Mouse (Mus musculus): ENCODE results near the gene Serpina1f.
"Not testable (repeated sequence)": the region's sequence is repeated elsewhere in the genome, so short reads cannot be mapped to it uniquely, and the experiment has no call there.

Serpina1f gene

DNA sequence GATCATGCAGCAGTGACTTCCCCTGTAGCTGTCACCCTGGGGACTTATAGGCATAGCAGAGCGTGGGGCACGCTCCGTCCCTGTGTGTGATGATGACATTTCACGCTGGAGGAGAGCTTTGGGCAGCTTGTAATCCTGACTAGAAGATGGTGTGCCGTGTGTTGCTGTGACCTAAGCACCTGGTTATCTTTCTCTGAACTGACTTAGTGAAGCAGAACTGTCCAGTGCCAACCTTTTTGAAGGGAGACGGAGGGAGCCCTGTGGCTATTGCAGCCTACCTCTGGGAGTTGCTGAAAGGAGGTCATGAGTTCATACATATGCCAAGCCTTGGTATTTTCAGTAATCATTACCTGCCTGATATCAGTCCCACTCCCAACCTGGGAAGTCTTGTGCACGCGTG lies at the start of gene Serpina1f:
Gene Serpina1f, minus strand, starts transcription at position 101 of the 400 bp plus-strand sequence.
- no peak for DNase-seq

DNA sequence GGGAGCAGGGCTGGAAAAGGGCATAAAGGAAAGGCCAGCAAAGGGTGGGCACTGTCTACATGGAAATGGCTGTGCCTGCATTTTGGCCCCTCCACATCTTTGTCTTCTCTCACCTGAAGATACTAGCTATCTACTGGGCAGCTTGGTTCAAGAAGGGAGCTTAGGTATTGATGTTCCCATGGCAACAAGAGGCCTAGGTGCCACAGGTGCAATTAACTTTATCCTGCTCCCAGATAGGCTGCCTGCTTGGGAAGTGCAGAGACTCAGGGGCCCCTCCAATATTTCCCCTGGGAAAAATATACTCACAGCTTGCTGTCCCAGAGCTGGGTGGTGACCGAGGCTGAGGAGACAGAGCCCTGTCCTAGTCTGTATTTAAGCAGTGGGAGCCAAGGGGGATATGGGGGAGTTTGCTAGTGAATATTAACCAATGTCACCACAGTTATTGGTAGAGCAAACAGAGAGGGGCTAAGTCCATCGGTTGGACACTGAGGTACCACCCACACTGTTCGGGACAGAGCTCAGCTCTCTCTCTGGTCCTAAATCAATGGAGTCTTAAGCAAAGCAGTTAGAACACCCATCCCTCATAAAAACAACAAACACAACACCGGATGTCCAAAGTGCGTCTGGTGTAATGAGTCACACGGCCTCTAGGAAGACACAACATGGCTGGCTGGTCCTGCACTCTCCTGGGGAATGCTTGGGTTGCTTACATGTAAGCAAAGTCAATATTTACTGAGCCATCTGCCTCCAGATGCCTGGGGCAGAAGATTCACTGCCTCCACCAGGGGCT lies 42.7 kb upstream of the Serpina1f start:
- not testable (repeated sequence) for DNase-seq

DNA sequence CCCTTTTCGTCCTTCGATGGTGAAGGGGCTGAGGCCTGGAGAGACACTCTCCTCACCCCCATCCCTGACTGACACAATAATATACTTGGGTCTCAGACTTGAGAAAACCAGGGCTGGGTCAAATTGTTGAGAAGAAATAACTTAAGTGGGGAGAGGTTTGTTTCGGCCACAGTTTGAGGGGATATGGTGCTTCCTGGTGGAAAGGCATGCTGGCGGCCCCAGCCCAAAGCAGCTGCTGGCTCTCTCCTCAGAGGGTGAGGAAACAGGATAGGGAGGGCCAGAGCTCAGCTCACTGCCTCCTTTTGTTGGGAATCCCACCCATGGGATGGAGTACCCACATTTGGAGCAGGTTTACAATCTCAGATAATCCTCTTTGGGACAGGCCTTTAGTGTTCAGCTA lies 40.2 kb upstream of the Serpina1f start:
- DNase-seq = not testable (repeated sequence)

DNA sequence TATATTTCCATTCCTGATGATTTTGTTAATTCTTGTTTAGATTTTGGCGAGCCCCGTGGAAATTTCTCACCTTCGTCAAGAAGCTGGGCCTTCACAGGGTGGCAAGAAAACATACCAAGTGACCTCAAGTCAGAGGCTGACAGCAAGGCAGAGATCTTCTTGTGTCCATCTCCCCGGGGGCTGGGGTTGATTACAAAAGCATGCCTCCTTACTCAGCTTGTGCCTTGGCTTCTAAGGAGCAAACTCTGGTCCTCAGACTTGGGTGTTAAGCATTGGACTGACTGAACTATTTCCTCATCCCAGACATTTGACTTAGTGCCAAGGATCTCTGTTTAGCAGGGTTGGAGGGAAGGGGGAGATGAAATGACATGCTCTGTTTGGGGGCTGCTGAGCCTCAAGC lies 39.8 kb upstream of the Serpina1f start:
- not testable (repeated sequence) for DNase-seq

DNA sequence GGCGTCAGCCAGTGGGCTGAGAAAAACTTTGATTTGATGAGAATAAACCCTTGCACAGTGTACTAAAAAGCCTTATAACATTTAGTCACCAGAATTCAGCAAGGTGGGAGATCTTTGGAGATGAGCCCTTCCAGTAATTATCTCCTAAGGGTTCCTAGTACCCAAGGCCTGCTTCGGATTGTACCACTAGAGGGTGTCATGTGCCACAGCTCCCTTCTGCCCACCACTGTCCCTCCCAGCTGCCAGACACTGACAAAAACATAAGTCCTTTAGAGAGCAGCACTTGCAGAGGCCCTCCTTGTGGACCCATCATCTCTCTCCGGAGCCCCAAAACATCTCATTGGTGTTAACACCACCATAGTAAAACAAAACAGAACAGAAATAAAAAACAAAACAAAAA lies 16.2 kb upstream of the Serpina1f start:
- no peak for DNase-seq

DNA sequence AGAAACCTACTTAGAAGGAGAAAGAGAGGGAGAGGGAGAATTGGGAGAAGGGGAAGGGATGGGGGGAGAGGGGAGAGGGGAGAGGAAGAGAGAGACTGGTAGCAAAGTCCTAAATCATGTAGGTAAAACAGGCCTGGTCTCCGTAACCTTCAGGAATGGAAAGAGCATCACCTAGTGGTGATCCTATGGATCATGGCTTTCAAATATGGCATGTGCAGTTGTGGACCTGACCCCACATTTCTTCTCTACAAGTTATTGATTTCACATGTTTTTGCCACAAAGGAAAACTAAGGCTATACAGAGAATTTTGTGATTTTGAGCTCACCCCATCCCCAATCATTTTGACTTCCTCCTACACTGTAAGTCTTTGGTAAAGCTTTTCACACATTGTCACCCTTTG lies 15.1 kb upstream of the Serpina1f start:
- no peak for DNase-seq

DNA sequence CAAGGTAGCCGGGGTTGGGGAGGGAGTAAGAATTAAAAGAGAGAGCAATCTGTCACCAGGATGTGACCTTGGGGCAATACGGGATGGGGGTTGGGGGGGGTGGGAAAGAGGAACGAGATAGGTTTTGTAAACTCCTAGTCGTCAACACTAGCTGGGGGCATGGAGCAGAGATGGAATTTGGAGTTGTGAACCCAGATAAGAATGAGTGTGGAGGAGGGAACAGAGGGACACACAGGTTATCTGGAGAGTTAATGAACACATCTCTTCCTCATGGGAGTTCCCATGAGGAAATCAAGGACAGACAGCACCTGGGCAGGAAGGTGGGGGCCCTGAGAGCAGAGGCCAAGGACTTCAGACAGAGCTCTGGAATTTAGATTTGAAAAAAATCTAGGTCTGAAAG lies 10.8 kb upstream of the Serpina1f start:
- no peak for DNase-seq

DNA sequence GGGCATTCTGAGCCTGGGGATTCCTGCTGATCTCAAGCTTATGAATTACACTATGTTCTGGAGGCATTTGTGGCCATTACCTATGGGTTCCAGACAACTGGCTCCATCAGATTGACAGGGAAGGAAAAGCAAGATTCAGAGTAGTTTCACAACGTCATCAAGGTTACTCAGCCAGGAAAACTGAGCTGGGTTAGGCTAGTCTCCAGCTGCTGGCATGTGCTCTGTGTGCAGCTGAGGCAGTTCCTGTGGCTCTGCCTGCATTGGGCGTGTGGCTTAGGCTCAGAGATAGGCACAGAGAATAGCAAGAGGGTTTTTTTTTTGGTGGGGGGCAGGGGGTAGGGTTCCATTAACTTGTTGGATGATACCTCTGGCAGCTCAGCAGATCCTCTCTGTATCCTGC lies 10.2 kb upstream of the Serpina1f start:
- DNase-seq = peak; percentile 14 to 17

DNA sequence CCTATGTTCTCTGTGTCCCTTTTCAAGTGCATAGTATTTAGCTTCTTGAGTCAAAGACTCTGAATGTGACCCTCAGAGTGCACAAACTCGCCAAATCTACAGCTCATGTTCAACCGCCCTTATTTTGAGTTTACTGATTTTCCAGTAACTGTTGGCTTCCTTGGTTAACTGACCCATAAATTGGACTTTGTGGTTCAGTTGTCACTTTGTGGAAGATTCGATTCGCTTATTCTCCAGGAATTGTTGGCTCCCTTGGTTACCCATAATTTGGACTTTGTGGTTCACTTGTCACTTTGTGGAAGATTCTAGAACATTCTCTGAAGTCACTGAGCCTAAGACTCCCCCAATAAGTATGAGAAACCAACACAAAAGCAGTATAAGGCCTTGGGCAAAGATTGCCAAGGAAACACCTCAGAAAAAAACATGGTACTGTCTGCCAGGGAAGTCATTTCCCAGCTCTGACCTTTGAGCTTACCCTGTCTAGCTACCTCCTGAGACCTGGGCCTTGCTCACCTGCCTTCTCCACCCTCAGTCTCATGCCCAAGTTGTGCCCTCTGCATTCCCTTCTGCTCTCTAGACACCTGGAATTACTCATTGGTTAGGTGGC lies 4.9 kb upstream of the Serpina1f start:
- DNase-seq = peak; percentile 56 to 83

DNA sequence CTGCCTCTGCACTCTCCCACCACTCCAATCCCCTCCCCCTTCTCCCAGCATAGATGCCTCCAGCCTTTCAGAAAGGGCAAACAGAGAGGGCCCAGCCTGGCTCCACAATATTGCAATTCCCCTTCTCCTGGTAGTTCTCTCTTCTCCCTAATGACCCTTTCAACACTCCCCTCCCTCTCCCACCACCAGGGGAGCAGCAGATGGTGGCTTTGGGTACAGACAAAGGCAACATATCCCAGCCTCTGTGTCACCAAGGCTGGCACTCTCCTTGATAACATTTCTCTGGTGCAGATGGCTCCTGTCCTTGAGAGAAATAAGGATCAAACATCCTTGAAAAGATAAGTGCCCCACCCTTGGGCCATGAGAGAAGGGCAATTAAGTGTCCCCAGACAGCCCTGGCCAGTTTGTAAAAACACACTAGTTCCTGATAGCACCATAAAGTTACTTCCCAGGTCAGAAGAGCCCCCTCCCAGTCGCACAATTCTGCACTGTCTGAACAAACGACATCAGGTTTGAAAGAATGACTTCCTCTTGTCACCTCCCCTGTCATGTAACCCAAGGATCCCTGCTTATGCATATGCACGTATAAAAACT lies 7.0 kb downstream of the Serpina1f start:
- DNase-seq = no peak

DNA sequence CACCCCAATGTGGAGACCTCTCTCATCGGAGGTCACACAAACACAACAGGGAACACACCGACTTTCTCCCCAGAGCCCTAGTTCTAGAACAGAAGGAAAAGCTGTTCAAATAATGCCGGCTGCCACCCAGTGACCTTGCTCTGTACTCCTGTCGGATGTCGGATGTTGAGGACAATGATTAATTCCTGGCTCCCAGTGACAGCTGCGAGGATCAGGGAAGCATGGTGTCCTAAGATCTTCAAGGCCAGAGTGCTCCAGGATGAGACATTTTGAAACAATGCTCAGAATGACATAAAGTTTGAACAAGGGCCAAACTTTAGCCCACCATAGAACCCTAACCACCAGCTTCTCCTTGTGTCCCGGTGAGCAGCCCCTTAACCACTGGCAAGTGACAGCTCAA lies 8.3 kb downstream of the Serpina1f start:
- peak in 1 of 2 experiments; percentile 41 for DNase-seq

DNA sequence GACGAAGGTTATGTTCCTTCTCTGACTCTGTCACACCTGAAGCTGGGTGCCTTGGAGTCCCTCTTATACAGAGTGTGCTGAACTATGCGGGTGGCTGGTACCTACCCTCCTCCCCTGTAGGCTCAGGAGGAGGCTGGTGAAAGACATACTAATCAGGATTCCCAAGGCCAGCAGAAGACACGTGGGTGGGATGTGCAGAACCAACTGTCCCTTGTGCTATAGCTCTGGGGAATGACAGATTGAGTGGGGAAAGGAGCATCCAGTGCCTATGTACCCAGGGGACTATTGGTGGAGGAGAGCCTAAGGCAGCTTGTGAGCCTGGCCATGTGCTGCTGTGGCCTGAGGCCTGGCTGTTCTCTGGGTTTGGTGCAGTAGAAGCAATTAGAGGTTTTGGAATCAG lies 9.3 kb downstream of the Serpina1f start:
- DNase-seq = no peak

DNA sequence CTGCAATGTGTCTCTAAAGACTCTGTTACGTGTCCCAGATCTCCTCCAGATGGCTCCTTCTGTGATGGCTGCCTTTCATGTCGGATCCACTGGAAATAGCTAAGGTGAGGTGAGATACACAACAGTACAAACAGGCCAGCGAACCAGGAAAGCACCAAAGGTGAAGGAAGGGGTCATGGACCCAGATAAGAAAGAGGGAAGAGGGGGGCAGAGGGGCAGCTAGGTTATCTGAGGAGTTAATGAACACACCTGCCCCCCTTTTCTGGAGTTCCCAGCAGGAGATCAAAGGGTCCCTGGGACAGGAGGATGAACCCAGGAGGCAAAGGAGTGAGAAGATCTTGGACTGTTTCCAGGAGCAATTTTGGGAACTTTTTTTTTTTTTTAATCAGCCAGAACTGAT lies 9.9 kb downstream of the Serpina1f start:
- DNase-seq = no peak

DNA sequence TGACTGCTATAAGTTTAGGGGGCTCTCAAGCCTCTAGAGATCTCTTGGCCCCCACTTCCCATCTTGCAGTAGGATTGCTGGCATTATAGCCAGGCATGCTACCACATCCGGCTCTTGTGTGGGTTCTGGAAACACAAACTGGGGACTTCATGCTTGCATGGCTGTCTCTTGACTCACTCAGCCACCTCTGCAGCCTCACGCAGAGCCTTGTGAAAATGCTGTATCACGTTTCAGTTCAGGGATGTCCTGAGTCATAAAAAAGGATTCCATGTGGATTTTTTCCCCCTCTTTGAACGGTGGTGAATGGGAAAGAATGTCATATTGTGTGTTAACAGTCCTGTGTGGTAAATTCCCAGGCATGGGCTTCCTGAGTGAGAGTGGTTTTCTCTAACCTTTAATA lies 11.6 kb downstream of the Serpina1f start:
- no peak for DNase-seq

DNA sequence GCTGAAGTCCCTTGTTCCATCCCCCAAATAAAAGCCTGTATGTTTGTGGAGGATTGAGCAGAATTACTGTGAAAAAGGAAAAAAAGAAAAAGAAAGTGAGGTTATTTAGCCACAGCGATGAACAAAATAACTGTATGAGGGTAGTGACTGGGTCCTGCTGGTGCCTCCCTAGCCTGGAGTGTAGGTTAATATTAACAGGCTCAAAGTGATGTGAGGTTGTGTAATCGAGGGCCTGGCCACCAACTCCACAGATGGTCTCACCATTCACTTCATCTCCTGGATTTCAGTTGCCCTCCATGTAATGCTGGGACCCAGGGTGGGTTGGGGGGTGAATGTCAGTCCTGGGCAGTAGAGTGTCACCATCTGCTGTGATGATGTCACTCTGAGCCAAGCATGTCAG lies 13.6 kb downstream of the Serpina1f start:
- peak in 1 of 2 experiments; percentile 33 for DNase-seq

DNA sequence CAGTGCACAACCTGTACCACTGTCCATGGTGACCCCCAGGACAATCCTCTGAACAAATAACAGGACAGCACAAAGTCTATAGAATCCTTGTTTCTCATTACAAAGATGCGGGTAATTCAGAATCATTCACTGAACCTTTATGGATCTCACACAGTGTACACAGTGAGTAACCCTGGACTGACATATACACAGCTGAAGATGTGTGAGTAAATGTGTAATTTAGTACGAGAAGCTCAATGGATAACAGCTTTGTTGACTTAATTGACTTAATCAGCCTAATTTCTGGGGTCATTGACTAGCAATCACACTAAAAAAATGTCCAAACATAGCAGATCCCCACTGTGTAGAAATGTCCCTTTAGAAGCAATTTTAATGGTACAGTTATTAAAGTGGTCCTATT lies 14.2 kb downstream of the Serpina1f start:
- DNase-seq = no peak

DNA sequence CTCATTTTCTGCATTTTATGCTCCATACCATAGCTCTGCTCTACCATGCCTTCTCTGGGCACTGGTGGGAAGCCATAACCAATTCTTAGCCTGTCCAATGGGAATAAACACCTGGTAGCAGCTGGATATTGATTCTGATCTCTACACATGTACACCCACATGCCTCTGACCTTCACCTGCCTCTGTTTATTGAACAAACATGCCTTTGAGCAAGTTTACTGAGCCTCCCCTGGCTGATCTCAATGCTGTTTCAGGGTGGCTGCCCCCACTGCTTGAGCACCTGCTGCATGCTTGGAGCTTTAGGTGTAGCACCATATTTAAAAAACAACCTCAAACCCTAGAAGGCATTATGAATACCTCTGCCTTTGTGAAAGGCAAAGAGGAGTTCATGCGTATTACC lies 15.5 kb downstream of the Serpina1f start:
- DNase-seq = not testable (repeated sequence)

DNA sequence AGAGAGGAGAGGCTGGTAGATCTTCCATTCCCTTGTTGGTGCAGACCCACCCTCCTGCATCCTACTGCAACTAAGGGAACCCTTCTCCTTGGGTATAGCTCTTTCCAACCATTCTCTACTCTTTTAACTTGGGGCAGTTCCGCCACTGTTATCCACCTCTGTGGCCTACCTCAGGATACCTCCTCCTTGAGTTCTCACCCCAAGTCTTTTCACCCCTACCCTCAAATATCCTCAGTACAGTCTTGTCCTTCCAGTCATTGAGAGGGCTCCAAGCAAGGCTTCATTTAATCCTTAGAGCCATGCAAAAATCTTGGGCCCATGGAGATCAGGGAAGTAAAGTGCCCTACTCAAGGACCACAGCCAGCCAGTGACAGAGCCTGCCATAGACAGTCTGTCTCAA lies 19.3 kb downstream of the Serpina1f start, which contains the start of gene Serpina16:
Gene Serpina16, minus strand, starts transcription at position 101 of the 400 bp plus-strand sequence.
- no peak for DNase-seq

DNA sequence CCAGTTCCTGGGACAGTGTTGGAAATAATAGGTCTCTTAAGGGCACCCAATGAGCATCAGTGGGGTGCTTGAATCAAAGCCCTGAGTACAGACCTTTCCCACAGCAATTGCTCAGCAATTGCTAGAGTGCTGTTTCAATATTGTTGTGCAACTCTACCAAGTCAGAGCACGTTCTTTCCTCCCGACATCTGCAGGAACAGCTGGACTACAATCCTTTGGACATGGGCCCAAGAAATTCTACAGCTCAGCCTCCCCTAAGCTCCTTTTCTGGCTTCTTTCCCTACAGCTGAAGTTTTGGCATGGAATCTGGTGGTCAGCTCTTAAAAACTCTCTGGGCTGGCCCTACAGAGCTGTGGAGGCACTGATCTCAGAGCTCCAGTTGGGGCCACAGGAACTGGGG lies 22.1 kb downstream of the Serpina1f start:
- no peak for DNase-seq

DNA sequence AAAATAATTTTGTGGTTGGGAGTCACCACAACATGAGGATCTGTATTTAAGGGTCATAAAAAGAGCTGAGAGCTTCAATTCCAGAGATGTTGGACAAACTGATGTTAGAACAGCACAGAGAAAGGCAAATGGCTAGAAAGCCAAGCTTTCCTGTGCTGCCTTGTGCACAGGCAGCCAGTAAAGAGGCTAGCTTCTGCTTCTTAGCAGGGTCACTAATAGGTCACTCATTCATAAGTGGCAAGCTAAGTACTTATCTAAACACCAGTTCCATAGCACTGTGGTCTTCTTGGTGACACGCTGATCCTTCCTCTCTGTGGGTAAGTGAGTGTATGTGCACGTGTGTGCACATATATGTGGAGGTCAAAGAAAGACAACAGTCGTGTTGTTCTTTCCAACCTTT lies 23.8 kb downstream of the Serpina1f start:
- no peak for DNase-seq

DNA sequence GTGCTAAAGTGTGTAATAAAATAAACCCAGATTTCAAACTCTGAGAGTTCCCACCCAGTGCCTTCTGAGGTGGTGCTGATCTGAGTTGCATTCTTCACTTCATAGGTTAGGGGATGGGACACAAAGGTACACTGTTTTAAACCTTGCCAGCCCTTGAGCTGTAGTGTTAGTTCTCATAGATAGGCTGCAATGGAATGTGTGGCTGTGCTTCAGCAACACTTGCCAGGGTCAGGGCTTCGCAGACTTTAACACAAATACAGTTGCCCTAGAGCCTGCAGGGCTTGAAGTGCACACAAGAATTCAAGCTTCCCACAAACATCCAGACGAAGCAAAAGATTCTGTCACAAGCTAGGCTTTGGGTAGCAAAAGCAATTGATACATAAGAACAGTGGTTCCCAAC lies 24.4 kb downstream of the Serpina1f start:
- DNase-seq = no peak

DNA sequence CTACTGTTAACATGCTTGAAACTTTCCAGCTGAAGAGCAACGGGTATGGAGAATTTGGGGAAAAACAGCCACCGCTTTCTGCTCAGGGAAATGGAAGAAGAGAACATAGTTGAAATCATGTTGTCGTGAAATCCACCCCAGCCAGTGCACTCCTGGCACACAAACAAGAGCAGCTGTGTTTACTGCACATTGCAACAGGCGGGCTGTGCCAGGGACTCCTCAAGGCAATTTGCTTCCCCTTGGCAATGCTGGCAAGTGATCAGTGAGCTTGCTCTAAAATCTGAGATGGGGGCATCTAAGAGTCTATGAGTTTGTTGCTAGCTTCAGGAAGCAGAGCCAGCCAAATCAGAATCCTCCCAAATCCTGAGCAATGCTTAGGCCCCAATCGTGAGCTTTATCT lies 25.0 kb downstream of the Serpina1f start:
- no peak for DNase-seq

DNA sequence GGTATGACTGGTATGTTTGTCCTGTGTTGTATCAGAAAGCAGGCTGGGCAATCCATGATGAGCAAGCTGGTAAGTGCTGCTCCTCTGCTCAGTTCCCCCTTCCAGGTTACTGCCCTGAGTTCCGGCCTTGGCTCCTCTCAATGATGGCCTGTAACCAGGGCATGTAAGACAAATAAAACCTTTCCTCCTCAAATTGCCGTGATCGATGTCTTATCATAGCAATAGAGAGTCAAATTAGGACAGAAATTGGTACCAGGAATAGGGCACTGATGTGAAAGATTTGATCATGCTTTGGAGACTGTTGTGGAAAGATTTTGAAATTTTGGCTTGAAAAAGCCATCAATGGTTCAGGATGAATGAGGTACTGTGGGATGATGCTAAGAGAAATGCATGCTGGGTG lies 30.0 kb downstream of the Serpina1f start:
- DNase-seq = no peak

DNA sequence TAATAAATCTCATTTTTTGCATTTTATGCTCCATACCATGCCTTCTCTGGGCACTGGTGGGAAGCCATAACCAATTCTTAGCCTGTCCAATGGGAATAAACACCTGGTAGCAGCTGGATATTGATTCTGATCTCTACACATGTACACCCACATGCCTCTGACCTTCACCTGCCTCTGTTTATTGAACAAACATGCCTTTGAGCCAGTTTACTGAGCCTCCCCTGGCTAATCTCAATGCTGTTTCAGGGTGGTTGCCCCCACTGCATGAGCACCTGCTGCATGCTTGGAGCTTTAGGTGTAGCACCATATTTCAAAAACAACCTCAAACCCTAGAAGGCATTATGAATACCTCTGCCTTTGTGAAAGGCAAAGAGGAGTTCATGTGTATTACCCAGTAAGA lies 33.3 kb downstream of the Serpina1f start:
- not testable (repeated sequence) for DNase-seq

Measured in kidney, adult 8-10 months (tissue).